Mouse (Mus musculus) CD4-positive, CD25-positive, alpha-beta regulatory T cell, adult 2 months (primary cell): ENCODE results near the gene Olfr1223.
"Not testable (repeated sequence)": the region's sequence is repeated elsewhere in the genome, so short reads cannot be mapped to it uniquely, and the experiment has no call there.

Source experiments
- DNase-seq: peaks from one replicate; pipeline ENCODE4 v3.0.0-alpha.2; 2012; ENCODE audit warnings: low read depth, low spot score

Gene Olfr1223

DNA sequence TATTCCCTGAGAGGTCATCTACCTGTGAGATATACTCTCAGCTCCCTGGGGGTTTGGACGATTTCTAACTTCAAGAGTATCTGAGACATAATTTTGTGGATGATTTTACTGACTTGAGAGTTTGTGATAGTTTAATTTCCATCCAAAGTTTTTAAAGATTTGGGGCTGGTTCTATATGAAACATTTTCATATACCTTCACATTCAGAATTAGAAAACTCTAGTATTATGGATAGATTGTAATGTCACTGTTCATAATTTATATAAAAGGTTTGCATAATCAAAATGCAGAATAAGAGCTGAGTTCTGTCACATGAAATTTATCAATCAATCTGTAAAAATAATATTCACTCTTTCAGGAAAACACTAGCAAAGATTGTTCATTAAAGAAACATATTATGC, at the start of gene Olfr1223:
Olfr1223 (minus strand) TSS at position 101 of the 400 bp plus-strand sequence.
- DNase-seq, result no peak

- DNase-seq, result no peak
Observed at GRCm38 (mm10) chr2:89199948-89200347, 48.6 kb upstream of the Olfr1223 start, which contains the start of gene Olfr1226. Olfr1226 (minus strand) TSS chr2:89200048.

GRCm38 (mm10) chr2:89196325-89196982, 45.1 kb upstream of the Olfr1223 start:
- DNase-seq, result no peak

GRCm38 (mm10) chr2:89174569-89174968, 23.2 kb upstream of the Olfr1223 start, which contains the start of gene Olfr1225:
Olfr1225 (minus strand) TSS chr2:89174669.
- no peak for DNase-seq

GRCm38 (mm10) chr2:89164711-89165110, 13.4 kb upstream of the Olfr1223 start:
- DNase-seq, result not testable (repeated sequence)

- DNase-seq, result not testable (repeated sequence)
Observed at GRCm38 (mm10) chr2:89163991-89164390, 12.6 kb upstream of the Olfr1223 start, which contains the start of gene Olfr1224-ps1. Olfr1224-ps1 (minus strand) TSS chr2:89164091.

GRCm38 (mm10) chr2:89132954-89133353, 18.4 kb downstream of the Olfr1223 start, which contains the start of gene Olfr1222:
Olfr1222 (minus strand) TSS chr2:89133054.
- DNase-seq, result no peak

- no peak for DNase-seq
Observed at GRCm38 (mm10) chr2:89117183-89117582, 34.2 kb downstream of the Olfr1223 start, which contains the start of gene Olfr1221. Olfr1221 (minus strand) TSS chr2:89117283.

DNA sequence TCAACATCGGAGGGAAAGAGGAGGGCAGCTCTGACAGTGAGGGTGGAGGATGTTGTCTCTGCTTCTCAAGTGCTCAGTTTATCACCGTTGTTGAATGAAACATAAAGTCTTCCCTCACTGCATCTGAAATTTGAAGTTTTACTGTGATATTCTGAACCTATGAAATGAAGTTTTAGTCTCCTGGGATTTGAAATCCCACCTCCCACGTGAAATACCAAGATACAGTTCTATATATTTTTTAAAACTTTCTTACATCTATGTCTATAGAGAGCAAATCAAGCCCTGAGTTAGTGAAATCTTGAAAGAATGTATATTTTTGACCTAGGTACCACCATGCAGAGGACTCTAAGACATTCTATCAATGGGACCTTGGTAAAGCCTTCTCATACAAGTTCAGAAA, 44.6 kb downstream of the Olfr1223 start, which contains the start of gene Olfr1220:
Olfr1220 (minus strand) TSS at position 101 of the 400 bp plus-strand sequence.
- DNase-seq, result no peak

DNA sequence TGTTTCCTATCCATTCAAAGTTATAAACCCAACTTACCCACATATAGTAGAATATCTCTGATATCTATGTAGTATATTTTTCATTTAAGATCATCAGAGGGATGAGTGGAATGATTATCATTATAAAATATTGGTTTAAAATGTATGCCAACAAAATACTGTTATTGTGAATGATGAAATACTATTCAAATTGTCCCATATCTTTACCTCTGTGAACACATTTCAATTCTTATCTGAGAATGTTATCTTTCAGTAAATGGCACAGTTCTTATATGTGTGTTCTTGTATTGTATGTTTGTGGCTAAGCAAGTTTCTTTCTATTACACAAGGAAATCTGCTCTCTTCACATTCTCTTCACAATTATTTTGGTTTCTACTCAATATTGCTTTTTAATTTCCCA, 45.7 kb downstream of the Olfr1223 start:
- no peak for DNase-seq

- no peak for DNase-seq
Observed at GRCm38 (mm10) chr2:89093848-89094247, 57.5 kb downstream of the Olfr1223 start.
